Mouse (Mus musculus) intestine, embryonic 16.5 days (tissue): ENCODE data around the gene Trp53i13. TPM values are rescaled to one million over a fixed set of nuclear protein-coding genes. Genes with fewer than 3 reads are reported as not detected.
A peak's percentile ranks its signal among the peaks of the same experiment; 100 is the strongest.

Experiments used
- ATAC-seq: fragments of 200-750 bp; cut with Nextera tagmentation; 2 replicates; pipeline ENCODE4 v1.8.0; 2017; ENCODE audit warnings: moderate TSS enrichment, moderate library complexity
- H3K27ac ChIP-seq: fragments of 300-500 bp; sonication (generic); 2 replicates; pipeline ENCODE4 v1.5.1; 2014; ENCODE audit warnings: mild to moderate bottlenecking, low read length
- H3K27me3 ChIP-seq: fragments of 300-500 bp; sonication (generic); replicated peaks from 2 replicates; pipeline ENCODE4 v1.6.1; 2014; ENCODE audit warnings: low read length, control low read depth, mixed read lengths; ENCODE audit not compliant: control insufficient read depth, insufficient read depth
- H3K36me3 ChIP-seq: fragments of 300-500 bp; sonication (generic); 2 replicates; pipeline ENCODE4 v1.6.1; 2014; ENCODE audit warnings: low read length, control low read depth; ENCODE audit not compliant: control insufficient read depth, insufficient read depth
- H3K4me1 ChIP-seq: fragments of 300-500 bp; sonication (generic); 2 replicates; pipeline ENCODE4 v1.6.1; 2014; ENCODE audit warnings: low read length, control low read depth, mixed read lengths; ENCODE audit not compliant: control insufficient read depth, insufficient read depth
- H3K4me2 ChIP-seq: fragments of 300-500 bp; sonication (generic); 2 replicates; pipeline ENCODE4 v1.6.1; 2014; ENCODE audit warnings: low read depth, low read length, control low read depth
- H3K4me3 ChIP-seq: fragments of 300-500 bp; sonication (generic); 2 replicates; pipeline ENCODE4 v1.5.1; 2014; ENCODE audit warnings: mild to moderate bottlenecking, low read length
- H3K9ac ChIP-seq: fragments of 300-500 bp; sonication (generic); 2 replicates; pipeline ENCODE4 v1.6.1; 2014; ENCODE audit warnings: low read depth, low read length
- H3K9me3 ChIP-seq: fragments of 300-500 bp; sonication (generic); 2 replicates; pipeline ENCODE4 v1.6.1; 2016; ENCODE audit warnings: low read length, control low read depth; ENCODE audit not compliant: control insufficient read depth
- WGBS: fragments of 180-500 bp; shearing (Covaris S2); extraction: QIAGEN DNeasy Blood & Tissue Kit; methylation state at CpG from one replicate; pipeline ENCODE4 v1.1.7; 2014; 5-methylcytosine and 5-hydroxymethylcytosine counted together
- polyA plus RNA-seq: library from polyadenylated mRNA; unstranded; fragments of >200 nt; fragmentation: Nextera tagmentation; extraction: Ambion mirVana; gene quantifications from 2 replicates; pipeline ENCODE4 v1.2.1, GENCODE M21; 2015

Trp53i13 gene
- polyA plus RNA-seq, 1 experiment from 2014 or later, result 24.1 TPM

GRCm38 (mm10) chr11:77493512-77494343 is 22.1 kb downstream of the Trp53i13 start, which contains the start of gene Git1:
Gene Git1, plus strand, starts transcription at chr11:77493562.
- Histone ChIP-seq H3K9ac (peak within 1 kb of the TSS; percentile 93), H3K27me3 (no peaks in the 10 kb centered on the region), H3K36me3 (no peaks in the 10 kb centered on the region), H3K4me3 (peak within 1 kb of the TSS; percentile 98), H3K27ac (peak within 1 kb of the TSS; percentile 92), H3K4me1 (peaks cover 72% of the 10 kb centered on the region), H3K4me2 (peak within 1 kb of the TSS; percentile 93), H3K9me3 (no peaks in the 10 kb centered on the region)
- 1% methylated on average over 74 of the region's 74 CpGs for WGBS
- 0 out of 2 replicates have a peak, but pooled peaks have one; percentile 2 for ATAC-seq

GRCm38 (mm10) chr11:77492911-77493332 is 22.9 kb downstream of the Trp53i13 start:
- peak overlapping the region; percentile 92 for H3K27ac ChIP-seq
- H3K4me2 ChIP-seq, result peak overlapping the region; percentile 93
- H3K4me1 ChIP-seq, result peaks cover 67% of the 10 kb centered on the region
- under 1% methylated on average over 32 of the region's 32 CpGs for WGBS
- H3K27me3 ChIP-seq, result no peaks in the 10 kb centered on the region
- ATAC-seq, result peak; percentile 78
- no peaks in the 10 kb centered on the region for H3K36me3 ChIP-seq
- peak overlapping the region; percentile 93 for H3K9ac ChIP-seq
- H3K4me3 ChIP-seq, result peak overlapping the region; percentile 98
- no peaks in the 10 kb centered on the region for H3K9me3 ChIP-seq

GRCm38 (mm10) chr11:77492311-77492871 is 23.4 kb downstream of the Trp53i13 start:
- Histone ChIP-seq H3K4me1 (peaks cover 67% of the 10 kb centered on the region), H3K4me2 (peak overlapping the region; percentile 93), H3K27me3 (no peaks in the 10 kb centered on the region), H3K36me3 (no peaks in the 10 kb centered on the region), H3K9me3 (no peaks in the 10 kb centered on the region), H3K4me3 (peak overlapping the region; percentile 98), H3K9ac (peak overlapping the region; percentile 93), H3K27ac (peak overlapping the region; percentile 92)
- under 1% methylated on average over 14 of the region's 18 CpGs for WGBS
- no peak for ATAC-seq

GRCm38 (mm10) chr11:77491502-77492291 is 24.1 kb downstream of the Trp53i13 start:
- under 1% methylated on average over 23 of the region's 23 CpGs for WGBS

GRCm38 (mm10) chr11:77491123-77491501 is 24.7 kb downstream of the Trp53i13 start:
- Histone ChIP-seq H3K9ac (peak overlapping the region; percentile 64), H3K27me3 (no peaks in the 10 kb centered on the region), H3K4me1 (peaks cover 59% of the 10 kb centered on the region), H3K27ac (peak overlapping the region; percentile 92), H3K4me3 (peak overlapping the region; percentile 98), H3K9me3 (no peaks in the 10 kb centered on the region), H3K36me3 (no peaks in the 10 kb centered on the region), H3K4me2 (peak overlapping the region; percentile 93)
- WGBS, result 0% methylated on average over 13 of the region's 13 CpGs
- peak; percentile 60 for ATAC-seq

More at GRCm38 (mm10) chr11:77491502-77492291, 24.1 kb downstream of the Trp53i13 start:
- no peaks in the 10 kb centered on the region for H3K9me3 ChIP-seq
- peak overlapping the region; percentile 93 for H3K4me2 ChIP-seq
- peaks cover 63% of the 10 kb centered on the region for H3K4me1 ChIP-seq
- H3K27me3 ChIP-seq, result no peaks in the 10 kb centered on the region
- peak; percentile 50 for ATAC-seq
- peak overlapping the region; percentile 93 for H3K9ac ChIP-seq
- peak overlapping the region; percentile 92 for H3K27ac ChIP-seq
- peak overlapping the region; percentile 98 for H3K4me3 ChIP-seq
- no peaks in the 10 kb centered on the region for H3K36me3 ChIP-seq

GRCm38 (mm10) chr11:77490451-77490850 is 25.3 kb downstream of the Trp53i13 start:
- peak overlapping the region; percentile 92 for H3K27ac ChIP-seq
- no peak overlapping the region; the same call in 1 of the 2 replicates for H3K4me2 ChIP-seq
- H3K36me3 ChIP-seq, result no peaks in the 10 kb centered on the region
- H3K9me3 ChIP-seq, result no peaks in the 10 kb centered on the region
- no peak for ATAC-seq
- H3K4me3 ChIP-seq, result no peak overlapping the region
- WGBS, result 70% methylated on average over 6 of the region's 6 CpGs
- peak overlapping the region; percentile 37; the same call in 1 of the 2 replicates for H3K9ac ChIP-seq
- peaks cover 58% of the 10 kb centered on the region for H3K4me1 ChIP-seq
- H3K27me3 ChIP-seq, result no peaks in the 10 kb centered on the region

GRCm38 (mm10) chr11:77489591-77490235 is 26.1 kb downstream of the Trp53i13 start, which contains the start of gene Ankrd13b:
Gene Ankrd13b, minus strand, starts transcription at chr11:77489678.
- Histone ChIP-seq H3K27ac (peak within 1 kb of the TSS; percentile 92; the same call in 1 of the 2 replicates), H3K9me3 (no peaks in the 10 kb centered on the region), H3K4me3 (peak within 1 kb of the TSS; percentile 86), H3K36me3 (no peaks in the 10 kb centered on the region), H3K4me2 (peak within 1 kb of the TSS; percentile 99), H3K9ac (peak within 1 kb of the TSS; percentile 85), H3K4me1 (peaks cover 52% of the 10 kb centered on the region), H3K27me3 (no peaks in the 10 kb centered on the region)
- peak; percentile 41 for ATAC-seq
- under 1% methylated on average over 44 of the region's 87 CpGs for WGBS

- no peak for ATAC-seq
- WGBS, result 3% methylated on average over 54 of the region's 55 CpGs
- H3K4me1 ChIP-seq, result peaks cover 45% of the 10 kb centered on the region
Observed at GRCm38 (mm10) chr11:77488771-77489581, 26.8 kb downstream of the Trp53i13 start.

More at GRCm38 (mm10) chr11:77488771-77489581, 26.8 kb downstream of the Trp53i13 start:
- peak overlapping the region; percentile 85 for H3K9ac ChIP-seq
- H3K36me3 ChIP-seq, result no peaks in the 10 kb centered on the region
- H3K4me2 ChIP-seq, result peak overlapping the region; percentile 99
- no peak overlapping the region for H3K27ac ChIP-seq
- H3K4me3 ChIP-seq, result peak overlapping the region; percentile 86
- H3K9me3 ChIP-seq, result no peaks in the 10 kb centered on the region
- H3K27me3 ChIP-seq, result no peaks in the 10 kb centered on the region
